Mouse (Mus musculus) bone marrow, adult 2 months (tissue): ENCODE data around the gene Hist1h1c. TPM values are rescaled to one million over a fixed set of nuclear protein-coding genes. Genes with fewer than 3 reads are reported as not detected.
A peak's percentile ranks its signal among the peaks of the same experiment; 100 is the strongest.
"Not testable (repeated sequence)": the region's sequence is repeated elsewhere in the genome, so short reads cannot be mapped to it uniquely, and the experiment has no call there.

Experiments used
- H3K27ac ChIP-seq: fragments of 200-500 bp; 2 replicates; pipeline ENCODE4 v1.5.1; 2012; ENCODE audit warnings: low read depth, mild to moderate bottlenecking, control low read depth, inconsistent platforms, low read length; ENCODE audit not compliant: control insufficient read depth, poor library complexity, insufficient read depth
- H3K4me1 ChIP-seq: fragments of 200-500 bp; 2 replicates; pipeline ENCODE4 v1.6.1; 2011; ENCODE audit warnings: low read length; ENCODE audit not compliant: control insufficient read depth, insufficient read depth
- H3K4me3 ChIP-seq: fragments of 200-500 bp; replicated peaks from 2 replicates; pipeline ENCODE3; 2011; ENCODE audit warnings: mild to moderate bottlenecking, low read depth, low read length, control low read depth; ENCODE audit not compliant: control insufficient read depth
- CTCF ChIP-seq: fragments of 200-500 bp; IDR thresholded peaks from 2 replicates; pipeline ENCODE4 v1.5.1; 2011; ENCODE audit warnings: low read length, control low read depth; ENCODE audit not compliant: control insufficient read depth, insufficient read depth
- POLR2A ChIP-seq: fragments of 200-500 bp; IDR thresholded peaks from 2 replicates; pipeline ENCODE4 v1.6.1; 2011; ENCODE audit warnings: low read depth, mild to moderate bottlenecking, control low read depth, low read length, borderline replicate concordance; ENCODE audit not compliant: control insufficient read depth
- WGBS: fragments of 180-500 bp; shearing (Covaris S2); methylation state at CpG from one replicate; pipeline ENCODE4 v1.1.7; 2018; 5-methylcytosine and 5-hydroxymethylcytosine counted together
- polyA plus RNA-seq: library from polyadenylated mRNA; stranded (reverse); fragments of >200 nt; gene quantifications from 2 replicates; pipeline ENCODE4 v1.2.4, GENCODE M21; 2011; ENCODE audit warnings: low replicate concordance; ENCODE audit not compliant: missing spikeins, insufficient read depth, insufficient read length

Gene Hist1h1c
- polyA plus RNA-seq, 1 experiment, result 108 TPM

DNA sequence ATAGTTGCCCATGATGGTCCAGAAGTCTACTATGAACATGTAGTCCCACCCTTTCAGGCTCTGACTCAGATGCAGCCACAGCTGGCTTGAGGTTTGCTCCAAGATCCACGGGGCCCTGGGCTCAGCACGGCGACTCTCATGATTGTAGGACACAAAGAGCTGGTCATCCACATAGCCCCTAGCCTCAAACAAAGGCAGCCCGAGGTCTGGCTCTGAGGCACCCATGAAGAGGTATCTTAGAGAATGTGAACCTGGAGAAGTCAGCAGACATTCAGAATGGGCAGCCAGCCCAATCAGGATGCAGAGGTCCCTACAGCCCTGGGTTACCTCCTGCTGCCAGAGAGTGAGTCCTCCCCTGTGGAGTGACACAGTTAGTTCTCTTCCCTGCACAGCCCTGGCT lies 30.6 kb upstream of the Hist1h1c start:
- no peak overlapping the region for H3K4me3 ChIP-seq
- WGBS, result 76% methylated on average over 4 of the region's 4 CpGs
- H3K27ac ChIP-seq, result no peak overlapping the region
- TF ChIP-seq CTCF (no peak), POLR2A (no peak)
- no peaks in the 10 kb centered on the region; the same call in 1 of the 2 replicates for H3K4me1 ChIP-seq

DNA sequence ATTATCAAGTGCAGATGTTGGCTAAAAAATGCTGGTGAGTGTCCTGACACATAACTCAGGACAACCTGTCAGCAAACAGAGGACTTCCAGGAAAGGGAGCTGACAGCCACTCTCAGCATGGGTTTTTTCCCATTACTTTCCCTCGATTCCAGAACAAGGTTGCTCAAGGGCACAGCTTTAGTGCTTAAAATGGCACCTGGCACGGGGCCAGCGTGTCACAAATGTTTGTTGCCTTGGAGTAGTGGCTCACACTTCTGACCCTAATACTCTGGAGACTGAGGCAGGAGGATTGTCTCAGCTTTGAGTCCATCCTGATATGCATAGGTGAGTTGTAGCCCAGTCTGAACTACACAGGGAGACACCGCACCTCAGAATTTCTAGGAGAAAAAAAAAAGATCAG lies 30.0 kb upstream of the Hist1h1c start:
- H3K4me1 ChIP-seq, result no peaks in the 10 kb centered on the region; the same call in 1 of the 2 replicates
- no peak overlapping the region for H3K27ac ChIP-seq

GRCm38 (mm10) chr13:23709714-23710373 lies 28.8 kb upstream of the Hist1h1c start:
- Histone ChIP-seq H3K4me1 (no peaks in the 10 kb centered on the region; the same call in 1 of the 2 replicates), H3K4me3 (peak overlapping the region; percentile 75), H3K27ac (peak overlapping the region; percentile 78)
- no peak for TF ChIP-seq CTCF
- TF ChIP-seq POLR2A, result no peak
- 21% methylated on average over 15 of the region's 15 CpGs for WGBS

More for the DNA sequence above, 30.0 kb upstream of the Hist1h1c start:
- TF ChIP-seq POLR2A (no peak), CTCF (no peak)
- H3K4me3 ChIP-seq, result no peak overlapping the region
- 68% methylated on average over 4 of the region's 4 CpGs for WGBS

- TF ChIP-seq POLR2A, result peak; percentile 64; the same call in 1 of the 2 replicates
- no peak for TF ChIP-seq CTCF
These were observed 28.1 kb upstream of the Hist1h1c start, which contains the start of gene Hfe for GRCm38 (mm10) chr13:23710374-23711089. Gene Hfe, minus strand, starts transcription at chr13:23710854.

GRCm38 (mm10) chr13:23716261-23717042 lies 22.2 kb upstream of the Hist1h1c start:
- no peaks in the 10 kb centered on the region; the same call in 1 of the 2 replicates for H3K4me1 ChIP-seq
- no peak overlapping the region for H3K27ac ChIP-seq
- no peak overlapping the region for H3K4me3 ChIP-seq
- 33% methylated on average over 5 of the region's 5 CpGs for WGBS
- no peak for TF ChIP-seq CTCF
- no peak for TF ChIP-seq POLR2A

More at GRCm38 (mm10) chr13:23710374-23711089, 28.1 kb upstream of the Hist1h1c start, which contains the start of gene Hfe:
- Histone ChIP-seq H3K27ac (peak within 1 kb of the TSS; percentile 78), H3K4me1 (no peaks in the 10 kb centered on the region; the same call in 1 of the 2 replicates), H3K4me3 (peak within 1 kb of the TSS; percentile 75)
- WGBS, result 2% methylated on average over 17 of the region's 17 CpGs

DNA sequence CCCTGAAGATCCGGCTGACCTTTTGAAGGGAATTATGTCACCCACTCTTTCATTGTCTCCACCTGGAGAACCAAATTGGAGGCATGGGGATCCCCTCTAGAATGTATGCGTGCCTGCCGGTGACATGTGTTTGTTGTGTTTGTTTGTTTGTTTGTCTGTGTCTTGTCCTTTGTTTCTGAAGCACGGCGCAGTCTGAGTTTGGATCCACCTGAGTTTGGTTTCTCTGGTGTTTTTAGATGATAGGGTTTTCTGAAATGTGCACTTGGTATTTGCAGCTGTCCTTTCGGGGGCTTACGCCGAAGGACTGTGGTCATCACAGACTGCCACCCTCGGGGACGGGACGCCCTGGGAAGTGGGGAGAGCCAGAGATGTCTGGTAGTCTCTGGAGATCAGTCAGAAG lies 21.4 kb upstream of the Hist1h1c start:
- H3K27ac ChIP-seq, result peak overlapping the region; percentile 69
- no peak overlapping the region for H3K4me3 ChIP-seq
- no peaks in the 10 kb centered on the region; the same call in 1 of the 2 replicates for H3K4me1 ChIP-seq
- TF ChIP-seq CTCF (no peak), POLR2A (no peak)
- 62% methylated on average over 11 of the region's 11 CpGs for WGBS

DNA sequence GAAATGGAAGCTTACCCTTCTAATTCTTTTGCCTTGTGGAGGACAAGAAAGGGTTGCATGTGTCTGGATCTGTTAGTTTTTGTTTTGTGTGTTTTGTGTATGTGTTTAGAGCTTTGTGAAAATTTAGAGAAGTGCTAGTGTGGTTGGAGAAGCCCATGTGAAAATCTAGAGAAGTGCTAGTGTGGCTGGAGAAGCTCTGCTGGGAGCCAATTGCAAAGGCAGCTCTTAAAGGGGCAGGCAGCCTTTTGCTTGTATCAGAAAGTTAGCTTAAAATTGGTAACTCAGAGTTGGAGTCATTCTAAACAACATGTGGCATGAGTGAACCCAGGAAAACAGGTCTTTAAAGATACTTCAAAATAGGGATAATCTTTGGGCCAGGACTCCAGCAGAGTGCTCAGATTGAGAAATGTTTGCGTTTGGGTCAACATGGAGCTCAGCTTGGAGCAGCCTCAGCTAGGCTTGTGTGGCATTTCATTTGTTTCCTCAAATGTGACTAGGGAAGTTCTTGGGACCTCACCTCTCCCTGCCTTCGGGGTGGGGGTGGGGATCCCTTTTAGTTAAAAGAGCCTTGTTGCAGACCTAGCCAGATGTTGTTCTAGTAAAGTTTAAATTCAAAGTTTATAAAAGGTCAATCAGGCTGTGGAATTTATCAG lies 20.9 kb upstream of the Hist1h1c start:
- peak overlapping the region; percentile 69; the same call in 1 of the 2 replicates for H3K27ac ChIP-seq
- WGBS, result 19% methylated on average over 2 of the region's 2 CpGs

More for the DNA sequence above, 20.9 kb upstream of the Hist1h1c start:
- H3K4me1 ChIP-seq, H3K4me3 ChIP-seq: not testable (repeated sequence)
